Mouse (Mus musculus) left cerebral cortex, postnatal 14 days (tissue): ENCODE data around the gene 3100002H09Rik. TPM values are rescaled to one million over a fixed set of nuclear protein-coding genes. Genes with fewer than 3 reads are reported as not detected.

Source experiments
- DNase-seq, 2 experiments: peaks; one replicate each; pipeline ENCODE4 v3.0.0; 2021 to 2022; ENCODE audit warnings: low spot score in 2 of 2, mixed read lengths in 1 of 2
- intact Hi-C: fragments of 180-260 bp; cut with DNase I; formaldehyde crosslinking; loops from one replicate; pipeline ENCODE4 v1.15.1; 2025
- total RNA-seq, 2 experiments: library from RNA; stranded (reverse); gene quantifications; 2 replicates each; pipeline ENCODE4 v1.2.3; 2021

Gene 3100002H09Rik
- total RNA-seq, 2 experiments from 2014 or later = 0.40 to 0.55 TPM

DNA sequence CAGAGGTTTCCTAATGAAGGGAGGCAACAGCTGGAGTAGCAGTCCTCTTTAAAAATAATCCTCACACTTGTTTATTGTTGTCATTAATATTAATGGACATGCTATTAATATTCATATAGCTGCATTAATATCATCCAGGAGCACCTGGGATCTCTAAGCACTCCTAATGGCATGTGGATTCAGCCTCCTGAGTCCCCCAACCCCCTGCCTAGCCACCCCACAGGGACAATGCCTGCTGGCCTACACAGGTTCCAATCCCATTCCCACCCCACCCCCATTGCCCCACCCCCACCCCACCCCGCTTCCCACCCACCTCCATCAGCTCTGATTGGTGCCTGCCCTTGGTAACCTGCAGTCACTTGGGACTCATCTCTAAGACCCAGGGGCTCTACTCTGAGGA is 6.0 kb upstream of the 3100002H09Rik start:
- intact Hi-C loops = no loop called here
- DNase-seq = no peak

DNA sequence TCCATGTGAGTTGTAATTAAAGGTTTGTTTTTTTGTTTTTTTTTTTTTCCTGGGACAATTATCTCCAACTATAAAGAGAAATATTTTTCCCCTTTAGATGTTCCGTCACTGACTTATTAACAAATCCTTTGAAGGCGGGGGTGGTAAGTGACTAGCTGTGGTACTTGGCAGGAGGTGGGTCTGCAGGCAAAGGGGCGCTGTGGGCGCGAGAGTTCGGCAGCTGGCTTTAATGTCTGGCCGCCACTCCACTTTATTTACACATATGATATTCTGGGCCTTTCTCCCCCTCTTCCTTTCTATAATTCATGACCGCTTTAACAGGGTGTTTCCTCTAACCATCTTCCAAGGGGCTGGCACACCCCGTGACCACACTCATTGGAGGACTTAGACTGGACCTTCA is 5.4 kb upstream of the 3100002H09Rik start:
- no peak for DNase-seq
- intact Hi-C loops = no loop called here

DNA sequence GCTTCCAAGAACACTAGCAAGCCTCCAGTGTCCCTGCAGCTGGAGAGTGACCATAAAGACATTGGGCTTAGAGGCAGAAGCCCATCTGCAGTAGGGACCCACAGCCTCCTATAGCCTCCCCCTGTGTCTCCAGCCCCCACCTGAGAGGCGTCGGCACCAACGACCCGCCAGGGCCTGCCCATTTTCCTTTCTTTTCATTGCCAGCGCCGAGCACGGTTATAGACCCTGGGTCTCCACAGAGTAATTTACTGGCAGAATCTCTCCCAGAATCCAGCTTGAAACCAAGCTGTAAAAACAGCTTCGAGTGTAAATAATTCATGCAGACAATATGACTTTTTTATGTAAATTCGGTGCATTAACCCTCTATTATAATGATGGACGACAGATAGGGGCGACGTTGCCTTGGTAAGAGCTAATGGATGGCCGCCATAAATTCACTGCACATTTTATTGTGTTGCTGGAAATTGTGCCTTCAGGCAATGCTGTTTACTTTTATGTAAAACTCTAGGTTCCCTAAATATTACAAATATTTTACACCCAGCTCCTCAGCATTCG is 4.9 kb upstream of the 3100002H09Rik start:
- intact Hi-C loops = no loop called here
- no peak for DNase-seq

DNA sequence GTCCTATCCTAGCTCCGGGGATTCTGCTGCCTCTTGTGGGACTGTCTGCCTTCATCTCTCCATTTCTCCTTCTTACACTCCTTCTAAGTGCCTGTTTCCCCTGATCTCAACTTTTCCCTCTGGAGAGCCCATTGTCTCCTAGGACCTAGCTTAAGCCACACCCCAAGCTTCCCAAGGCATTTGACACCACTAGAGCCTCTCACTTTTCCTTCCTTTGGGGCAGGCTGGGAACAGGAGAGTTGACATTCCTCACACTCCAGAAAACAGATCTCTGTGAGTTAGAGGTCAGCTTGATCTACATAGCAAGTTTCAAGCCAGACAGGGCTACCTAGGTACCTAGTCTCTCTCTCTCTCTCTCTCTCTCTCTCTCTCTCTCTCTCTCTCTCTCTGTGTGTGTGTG is 3.6 kb upstream of the 3100002H09Rik start:
- intact Hi-C loops = no loop called here
- DNase-seq = no peak

DNA sequence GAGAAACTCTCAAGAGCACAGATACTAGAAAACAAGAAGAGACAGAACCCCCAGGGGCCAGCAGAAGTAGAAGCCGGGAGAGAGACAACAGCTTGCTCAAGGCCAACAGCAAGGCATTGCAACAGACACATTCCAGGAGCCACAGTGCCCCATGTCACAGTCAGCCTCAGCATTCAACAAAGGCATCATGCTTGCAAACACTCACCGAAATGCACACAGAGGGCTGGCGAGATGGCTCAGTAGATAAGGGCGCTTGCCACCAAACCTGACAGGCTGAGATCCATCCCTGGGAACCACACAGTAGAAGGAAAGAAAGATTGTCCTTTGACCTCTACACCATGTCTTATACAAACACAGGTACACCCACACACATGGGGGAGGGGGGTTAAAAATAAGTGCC is 1.2 kb upstream of the 3100002H09Rik start:
- DNase-seq = no peak

DNA sequence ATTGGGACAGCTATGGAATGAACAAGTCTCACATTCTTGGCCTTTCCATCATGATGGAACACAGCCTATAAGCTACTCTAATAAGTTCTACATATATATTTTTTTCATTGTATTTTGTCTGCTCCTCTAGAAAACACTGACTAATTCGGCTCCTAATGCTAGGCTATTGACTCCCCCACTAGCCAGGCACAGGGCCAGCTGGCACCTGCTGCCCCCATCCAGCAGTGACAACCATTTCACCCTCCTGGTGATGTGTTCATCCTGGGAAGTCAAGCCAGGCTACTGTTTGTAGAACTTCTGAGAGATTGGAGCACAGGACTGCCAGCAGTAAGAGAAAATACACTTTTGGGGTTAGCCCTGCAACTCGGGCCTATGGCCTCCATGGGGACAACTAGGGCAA is 537 bp downstream of the 3100002H09Rik start:
- no peak for DNase-seq
- intact Hi-C loops = no loop called here

More for the DNA sequence above, 1.2 kb upstream of the 3100002H09Rik start:
- intact Hi-C loops = no loop called here

DNA sequence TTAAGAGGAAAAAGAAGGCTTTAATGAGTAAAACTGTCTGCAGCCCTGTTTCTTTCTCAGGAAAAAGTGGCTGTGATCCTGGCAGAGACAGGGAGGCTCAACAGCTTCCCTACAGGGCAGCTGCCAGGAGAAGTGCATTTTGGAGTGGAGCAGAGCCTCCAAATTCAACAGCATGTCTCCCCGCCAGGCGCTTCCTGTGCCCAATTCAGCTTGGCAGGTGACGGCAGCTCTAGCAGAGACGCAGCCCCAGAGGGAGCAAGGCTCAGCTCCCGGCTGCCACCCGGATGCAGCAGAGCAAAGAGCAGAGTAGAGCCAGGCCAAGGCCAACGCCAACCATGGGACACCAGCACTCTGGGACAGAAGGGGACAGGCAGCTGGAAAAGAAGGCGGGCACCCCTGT is 3.4 kb downstream of the 3100002H09Rik start:
- intact Hi-C loops = no loop called here
- peak; percentile 54 to 60 for DNase-seq

DNA sequence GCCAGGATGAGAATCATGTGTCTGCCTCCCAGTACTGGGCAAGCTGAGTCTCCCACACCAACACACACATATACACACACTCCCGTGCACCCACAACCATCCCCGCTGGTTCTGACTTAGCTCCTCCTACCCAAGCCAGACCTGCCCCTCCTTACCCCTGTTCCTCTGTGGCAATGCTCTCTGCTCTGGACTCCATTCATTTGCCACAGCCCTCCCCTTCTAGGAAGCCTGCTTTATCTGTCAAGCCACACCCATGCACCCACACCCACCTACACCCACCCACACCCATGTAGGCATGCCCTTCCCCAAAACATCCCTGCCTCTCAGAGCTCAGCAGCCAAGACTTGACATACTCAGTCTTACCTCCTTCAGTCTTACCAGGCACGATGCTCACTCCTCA is 4.4 kb downstream of the 3100002H09Rik start:
- intact Hi-C loops = no loop called here
- no peak for DNase-seq

DNA sequence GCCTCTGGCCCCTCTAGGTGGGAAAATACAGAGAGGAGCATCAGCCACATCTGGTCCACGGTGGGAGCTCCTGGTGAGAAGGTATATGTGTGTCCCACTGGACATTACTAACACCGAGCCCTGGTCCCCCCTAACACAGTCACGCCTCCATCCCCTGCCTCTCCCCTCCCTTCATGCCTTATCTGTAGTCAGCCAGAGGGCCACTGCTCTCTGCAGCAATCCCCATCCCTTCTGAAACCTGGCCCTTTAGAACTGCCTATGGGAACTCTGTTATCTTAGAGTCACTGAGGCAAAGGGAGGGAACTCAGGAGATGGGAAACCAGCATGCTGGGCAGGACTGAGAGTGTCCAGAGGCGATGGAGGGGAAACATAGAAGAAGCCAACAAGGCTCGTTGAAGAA is 5.3 kb downstream of the 3100002H09Rik start:
- DNase-seq = no peak
- intact Hi-C loops = no loop called here

DNA sequence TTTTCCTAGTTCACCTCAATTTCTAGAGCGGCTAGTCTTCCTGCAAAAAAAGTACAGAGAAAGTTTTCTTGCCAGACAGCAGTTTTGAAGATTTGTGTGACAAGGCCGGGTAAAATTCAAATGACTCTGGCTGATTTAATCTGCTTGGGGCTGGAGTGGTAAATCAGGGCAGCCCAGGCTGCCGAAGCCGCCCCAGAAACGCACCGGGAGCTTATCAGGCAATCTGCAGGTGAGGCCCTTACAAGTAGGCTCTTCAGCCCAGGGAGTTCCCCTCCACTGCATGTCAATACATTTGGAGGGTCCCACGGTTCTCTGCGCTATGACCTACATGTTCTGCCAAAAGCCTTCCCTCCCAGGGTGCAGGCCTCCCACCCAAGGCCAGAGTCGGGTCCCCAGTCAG is 6.9 kb downstream of the 3100002H09Rik start:
- intact Hi-C loops = no loop called here
- no peak for DNase-seq

DNA sequence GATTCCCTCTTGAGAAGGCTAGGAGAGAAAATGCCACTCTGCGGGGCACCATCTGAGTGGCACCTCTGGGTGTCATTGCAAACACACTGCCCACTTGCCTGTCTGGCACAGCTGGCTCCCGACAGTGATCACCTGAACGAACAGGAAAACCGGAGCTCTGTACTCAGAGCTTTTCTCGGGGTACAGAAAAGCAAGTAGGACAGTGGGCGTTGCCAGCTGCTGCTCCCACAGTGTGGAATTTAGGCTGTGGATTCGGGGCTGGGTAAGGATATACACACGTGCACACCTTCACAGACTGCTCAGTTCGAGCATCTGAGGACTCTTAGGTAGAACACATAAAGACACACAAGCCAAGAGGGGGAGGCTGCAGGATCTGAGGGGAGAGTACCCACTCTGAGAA is 14.7 kb downstream of the 3100002H09Rik start:
- peak in 1 of 2 experiments; percentile 40 for DNase-seq
- intact Hi-C loops = loop anchor here (1.0 kb wide), 1 partner anchor 21 kb away; no protein-coding TSS in a partner anchor

DNA sequence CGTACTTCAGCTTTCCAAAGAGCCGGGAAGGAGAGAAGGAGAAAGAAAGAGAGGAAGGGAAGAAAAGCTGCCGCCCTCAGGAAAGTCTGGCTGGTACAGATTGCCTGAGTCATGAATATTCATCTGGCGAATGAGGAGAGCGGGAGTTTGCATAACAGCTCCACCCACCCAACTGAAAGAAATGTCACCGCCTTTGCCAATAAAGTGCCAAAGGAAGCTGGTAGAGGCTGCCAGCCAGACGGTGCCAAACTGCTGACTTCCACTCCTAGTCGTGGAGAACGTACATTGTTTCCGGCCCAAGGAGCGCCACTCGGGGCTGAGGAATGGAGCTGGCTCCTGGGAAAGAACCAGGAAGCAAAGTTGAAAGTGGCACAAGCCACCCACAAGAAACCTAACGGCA is 15.7 kb downstream of the 3100002H09Rik start:
- intact Hi-C loops = loop anchor here (1.0 kb wide), 1 partner anchor 20 kb away; no protein-coding TSS in a partner anchor

DNA sequence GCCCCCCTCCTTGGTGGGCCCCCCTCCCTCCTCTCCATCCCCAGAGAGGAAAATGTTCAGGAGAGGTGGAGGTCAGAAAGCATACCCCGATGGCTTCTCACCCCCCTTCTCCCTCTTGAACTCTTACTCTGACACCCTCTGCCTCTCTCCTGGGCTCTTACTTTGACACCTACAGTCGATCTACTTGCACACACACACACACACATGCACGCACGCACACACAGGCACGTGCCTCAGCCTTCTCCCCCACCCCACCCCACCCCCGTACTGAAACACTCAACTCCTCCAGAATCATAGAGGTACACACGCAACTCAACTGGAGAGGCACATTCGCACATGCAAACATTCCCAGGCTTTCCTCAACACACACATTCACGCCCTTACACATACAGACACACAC is 16.9 kb downstream of the 3100002H09Rik start:
- peak in 1 of 2 experiments; percentile 38 for DNase-seq
- intact Hi-C loops = no loop called here

More for the DNA sequence above, 15.7 kb downstream of the 3100002H09Rik start:
- peak; percentile 80 to 89 for DNase-seq

DNA sequence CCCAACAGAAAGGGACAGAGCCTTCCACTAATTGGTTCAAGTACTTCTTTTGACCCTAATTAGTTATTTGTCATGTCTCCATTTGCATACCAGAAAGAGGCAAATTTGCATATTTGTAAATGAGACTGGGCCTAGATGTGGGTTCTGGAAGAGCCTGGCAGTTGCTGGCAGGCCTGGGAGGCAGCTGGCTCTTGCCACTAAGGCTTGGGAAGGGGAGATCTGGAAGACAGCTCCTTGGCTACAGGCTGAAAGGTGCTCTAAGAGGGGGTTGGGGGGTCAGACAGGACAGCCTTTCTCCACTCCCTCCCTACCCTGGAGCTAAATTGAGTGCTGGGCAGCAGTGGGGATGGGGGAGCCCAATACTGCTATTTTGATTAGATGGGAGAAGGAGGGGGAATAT is 17.4 kb downstream of the 3100002H09Rik start:
- DNase-seq = no peak
- intact Hi-C loops = no loop called here

DNA sequence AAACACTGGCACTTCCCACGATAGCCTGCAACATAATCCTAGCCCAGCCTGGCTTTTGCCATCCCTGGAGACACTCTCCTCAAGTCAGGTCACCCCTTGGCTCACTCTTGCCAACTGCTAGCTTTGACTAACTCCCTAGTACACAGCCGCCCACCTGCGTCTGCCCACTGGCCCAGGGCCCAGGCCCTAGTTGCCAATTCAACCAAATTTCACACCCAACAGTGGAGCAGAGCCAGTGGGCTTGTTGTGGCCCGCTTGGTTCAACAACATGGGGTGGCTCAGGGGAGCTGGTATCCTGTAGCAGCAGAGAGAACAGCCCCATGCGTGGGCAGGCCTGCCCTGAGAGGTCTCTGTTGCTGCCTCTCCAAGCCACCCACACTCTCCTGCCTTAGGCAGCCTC is 18.4 kb downstream of the 3100002H09Rik start:
- intact Hi-C loops = no loop called here
- no peak for DNase-seq

DNA sequence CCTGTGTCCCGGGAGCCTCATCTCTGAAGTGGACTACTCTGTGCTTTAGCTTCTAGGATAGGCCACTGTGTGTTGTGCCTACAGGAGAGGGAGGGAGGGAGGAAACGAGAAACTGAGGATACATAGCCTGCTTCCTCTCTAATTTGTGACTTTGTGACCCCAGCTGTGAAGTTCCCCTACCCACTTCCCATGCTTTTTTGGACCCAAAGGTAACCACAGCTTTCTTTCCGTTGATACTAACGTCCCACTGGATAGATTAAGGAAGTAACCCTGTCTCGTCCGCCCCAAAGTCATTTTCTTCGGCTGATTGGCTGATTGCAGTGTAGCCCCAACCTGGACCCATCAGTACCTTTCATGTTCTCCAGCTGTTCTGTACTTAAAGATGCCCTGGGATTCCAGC is 29.9 kb downstream of the 3100002H09Rik start:
- intact Hi-C loops = no loop called here
- no peak for DNase-seq

DNA sequence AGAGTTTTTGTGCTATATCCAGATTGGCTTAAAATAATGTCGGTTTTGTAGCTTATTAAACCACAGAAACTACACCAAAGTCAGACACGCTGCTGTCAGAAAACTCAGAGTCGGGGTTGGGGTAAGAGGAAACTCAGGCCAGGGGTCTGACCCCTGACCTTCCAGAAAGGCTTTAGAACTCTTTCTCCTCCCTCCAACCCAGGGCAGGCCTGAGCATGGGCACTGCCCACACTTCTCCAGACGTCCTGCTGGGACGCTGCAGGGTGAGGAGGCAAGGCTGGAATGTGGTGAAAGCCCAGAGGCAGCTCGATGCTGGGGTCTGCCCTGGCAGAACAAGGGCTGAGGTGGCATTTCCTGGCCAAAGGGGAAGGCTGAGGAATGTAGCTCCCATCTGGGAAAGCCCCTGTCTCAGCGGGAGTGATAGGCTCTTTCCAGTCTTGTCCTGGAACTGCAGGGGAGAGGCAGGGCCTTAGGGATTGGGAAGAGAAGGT is 34.6 kb downstream of the 3100002H09Rik start:
- intact Hi-C loops = loop anchor here (1.0 to 5.0 kb wide), 3 partner anchors 19 to 369 kb away; no protein-coding TSS in a partner anchor
- peak in 1 of 2 experiments; percentile 67 for DNase-seq

DNA sequence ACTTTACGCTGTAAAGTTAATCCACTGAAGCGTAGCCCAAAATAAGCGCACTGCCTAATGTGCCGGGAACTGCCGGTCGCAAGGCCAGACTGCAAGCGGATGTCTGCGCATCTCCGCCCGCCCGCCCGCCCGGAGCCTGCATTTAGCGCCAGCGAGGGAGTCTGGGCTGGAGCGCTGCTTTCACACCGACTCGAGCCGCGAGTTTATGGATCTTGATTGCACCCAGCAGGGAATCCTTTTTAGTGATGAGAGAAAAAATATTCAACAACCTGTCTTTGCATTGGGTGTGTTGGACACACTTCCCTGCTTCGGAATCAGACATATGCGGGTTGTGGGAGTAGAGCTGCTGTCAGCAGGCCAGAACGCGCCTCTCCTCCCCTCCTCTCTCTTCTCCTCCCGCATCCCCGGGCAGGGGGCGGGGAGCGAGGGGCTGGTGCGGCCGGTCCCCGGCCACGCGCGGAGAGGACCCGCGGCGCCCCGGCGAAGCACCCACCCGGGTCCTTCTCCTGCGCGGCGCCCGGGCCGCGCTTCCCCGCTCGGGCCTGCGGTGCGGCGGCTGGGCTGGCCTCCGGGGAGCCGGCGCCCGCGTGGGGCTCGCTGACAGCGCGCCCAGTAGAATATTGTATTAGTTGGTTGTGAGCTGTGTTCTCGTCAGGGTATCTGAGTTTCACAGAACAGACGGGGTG is 35.2 kb downstream of the 3100002H09Rik start:
- intact Hi-C loops = loop anchor here (1.0 to 5.0 kb wide), 3 partner anchors 20 to 369 kb away; no protein-coding TSS in a partner anchor

DNA sequence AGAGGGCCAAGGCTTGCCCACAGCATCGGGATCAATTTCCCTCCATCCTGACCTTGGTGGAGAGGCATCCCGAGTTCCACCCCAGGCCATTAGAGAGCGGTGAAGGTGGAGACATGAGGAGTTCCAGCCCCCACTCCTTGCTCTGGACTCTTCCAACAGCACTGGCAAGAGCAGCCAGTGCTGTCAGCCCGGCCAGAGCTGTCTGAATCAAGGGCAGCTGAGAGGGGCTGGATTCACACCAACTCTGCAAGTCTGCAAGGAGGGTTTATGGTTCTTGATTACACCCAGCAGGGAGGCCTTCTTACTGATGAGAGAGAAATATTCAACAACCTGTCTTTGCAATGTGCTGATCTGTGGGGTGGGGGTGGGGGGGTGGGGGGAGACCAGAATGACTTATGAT is 37.0 kb downstream of the 3100002H09Rik start:
- DNase-seq = no peak
- intact Hi-C loops = no loop called here

More for the DNA sequence above, 35.2 kb downstream of the 3100002H09Rik start:
- DNase-seq = peak; percentile 69 to 83

DNA sequence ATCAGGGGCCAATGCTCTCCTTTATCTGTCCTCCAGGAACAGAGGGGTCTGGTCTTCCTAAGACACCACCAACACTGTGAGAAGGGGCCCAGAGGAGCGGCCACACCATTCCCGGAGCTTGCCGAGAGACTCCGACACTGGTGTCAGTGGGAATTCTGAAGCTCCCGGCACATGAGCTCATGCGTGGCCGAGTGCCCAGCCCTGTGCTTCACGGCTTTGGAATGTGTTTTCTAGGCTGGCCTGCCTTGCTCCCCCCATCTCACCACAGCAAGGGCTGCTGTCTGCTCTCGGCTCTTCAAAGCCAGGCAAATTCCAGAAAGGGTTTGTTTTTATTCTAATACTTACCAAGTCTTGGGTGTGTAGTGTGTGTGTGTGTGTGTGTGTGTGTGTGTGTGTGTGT is 39.6 kb downstream of the 3100002H09Rik start:
- intact Hi-C loops = no loop called here
- DNase-seq = no peak

DNA sequence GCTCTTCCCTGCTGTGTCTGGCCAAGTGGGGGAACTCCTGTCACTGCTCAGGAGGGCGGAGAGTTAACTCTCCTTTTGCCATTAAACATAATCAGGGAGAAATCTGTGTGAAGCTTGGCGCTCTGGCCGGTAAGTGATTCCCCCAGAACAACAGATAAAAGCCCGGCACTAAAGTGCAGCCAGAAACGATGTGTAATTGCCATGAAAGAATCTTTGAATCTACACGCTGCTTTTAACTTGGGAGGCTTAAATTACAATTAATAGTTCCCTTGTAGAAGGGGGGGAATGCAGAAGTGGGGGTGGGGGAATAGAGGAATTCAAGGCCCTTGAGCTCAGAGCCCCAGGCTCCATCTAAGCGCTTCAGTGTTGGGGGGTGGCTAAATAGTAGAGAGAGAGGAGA is 40.9 kb downstream of the 3100002H09Rik start:
- intact Hi-C loops = no loop called here
- DNase-seq = no peak
